Mouse (Mus musculus): ENCODE data around the gene Olfr437.

DNA sequence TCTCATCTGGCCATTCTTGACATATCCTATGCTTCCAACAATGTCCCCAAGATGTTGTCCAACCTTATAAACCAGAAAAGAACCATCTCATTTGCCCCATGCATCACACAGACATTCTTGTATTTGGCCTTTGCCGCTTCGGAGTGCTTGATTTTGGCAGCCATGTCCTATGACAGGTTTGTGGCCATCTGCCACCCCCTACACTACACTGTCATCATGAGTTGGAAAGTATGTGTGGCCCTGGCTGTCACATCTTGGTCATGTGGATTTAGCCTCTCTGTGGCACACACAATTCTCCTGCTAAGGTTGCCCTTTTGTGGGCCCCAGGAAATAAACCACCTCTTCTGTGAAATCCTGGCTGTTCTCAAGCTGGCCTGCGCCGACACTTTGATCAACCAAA lies 4.2 kb downstream of the Olfr437 start:
- TF ChIP-seq CTCF (IDR thresholded peaks at IDR 0.05; ENCODE audit: insufficient read depth, low read length): no peak
- TF ChIP-seq POLR2A (IDR thresholded peaks at IDR 0.05; ENCODE audit: borderline replicate concordance, extremely low read depth, low read depth, low read length): no peak

Data from lung, adult 2 months (tissue).